Mouse (Mus musculus): ENCODE measurements at regions not wholly inside any gene's neighbourhood (a gene's known extent, or its start where the extent isn't known, plus 50 kb on each side); places are given as distances from the start of the nearest gene placed in this dataset.
A peak's percentile ranks its signal among the peaks of the same experiment; 100 is the strongest.

GRCm38 (mm10) chr3:14381421-14381992, 99.0 kb upstream of the Slc7a12 start:
- DNase-seq, result peak; percentile 61 to 64

GRCm38 (mm10) chr3:14390656-14391055, 89.8 kb upstream of the Slc7a12 start:
- DNase-seq, result no peak

GRCm38 (mm10) chr3:14398676-14399075, 81.8 kb upstream of the Slc7a12 start:
- no peak for DNase-seq

- DNase-seq, result no peak
Observed at GRCm38 (mm10) chr3:14408435-14409125, 71.9 kb upstream of the Slc7a12 start.

Data from B cell, adult 2 months (primary cell).